Mouse (Mus musculus): Measurements from ENCODE around the gene A4gnt. TPM values are rescaled to one million over a fixed set of nuclear protein-coding genes. Genes with fewer than 3 reads are reported as not detected.

The A4gnt gene
- polyA plus RNA-seq (2012; rRNA removed), result not detected in 2 replicates

GRCm38 (mm10) chr9:99612202-99612601, at the start of gene A4gnt:
Gene A4gnt, plus strand, starts transcription at chr9:99612502.
- Histone ChIP-seq H3K4me1 (ENCODE audit: control insufficient read depth, insufficient read depth, low read length) (no peaks in the 10 kb centered on the region), H3K36me3 (ENCODE audit: control insufficient read depth, insufficient read depth, low read length) (no peaks in the 10 kb centered on the region), H3K27me3 (ENCODE audit: control insufficient read depth, insufficient read depth, low read length) (no peaks in the 10 kb centered on the region), H3K27ac (ENCODE audit: control insufficient read depth, insufficient read depth, low read depth, low read length) (no peak within 1 kb of the TSS), H3K4me3 (ENCODE audit: control insufficient read depth, low read depth, low read length) (no peak within 1 kb of the TSS)
- TF ChIP-seq POLR2A (IDR thresholded peaks at IDR 0.05; ENCODE audit: control insufficient read depth, low read depth, low read length) (no peak), CTCF (IDR thresholded peaks at IDR 0.05; ENCODE audit: control insufficient read depth, insufficient read depth, insufficient replicate concordance, low read depth, low read length) (no peak)

DNA sequence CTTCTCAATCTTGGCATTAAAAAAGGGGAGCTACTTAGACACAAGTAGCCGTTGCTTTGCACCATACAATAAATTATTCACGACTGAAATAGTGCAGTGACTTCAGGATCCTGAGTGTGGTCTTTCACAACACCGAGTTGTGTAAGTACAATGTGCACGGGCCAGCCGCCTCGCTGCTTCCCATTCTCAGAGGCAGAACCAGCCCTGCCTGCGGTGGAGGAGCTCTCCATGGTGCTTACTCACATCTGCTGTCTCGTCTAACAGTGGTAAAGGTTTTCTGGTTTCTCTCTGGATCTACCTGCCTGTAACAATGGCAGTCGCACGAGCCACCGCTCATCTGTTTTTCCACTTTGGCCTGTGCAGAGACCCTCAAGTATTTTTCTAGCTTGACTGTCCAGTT, 48.6 kb upstream of the A4gnt start:
- no peak overlapping the region for H3K4me3 ChIP-seq (ENCODE audit: control insufficient read depth, low read depth, low read length)
- H3K4me1 ChIP-seq (ENCODE audit: control insufficient read depth, insufficient read depth, low read length), result peaks cover 3% of the 10 kb centered on the region
- H3K27me3 ChIP-seq (ENCODE audit: control insufficient read depth, insufficient read depth, low read length), result no peaks in the 10 kb centered on the region
- H3K36me3 ChIP-seq (ENCODE audit: control insufficient read depth, insufficient read depth, low read length), result no peaks in the 10 kb centered on the region
- H3K27ac ChIP-seq (ENCODE audit: control insufficient read depth, insufficient read depth, low read depth, low read length), result no peak overlapping the region
- no peak for TF ChIP-seq CTCF (IDR thresholded peaks at IDR 0.05; ENCODE audit: control insufficient read depth, insufficient read depth, insufficient replicate concordance, low read depth, low read length)
- no peak for TF ChIP-seq POLR2A (IDR thresholded peaks at IDR 0.05; ENCODE audit: control insufficient read depth, low read depth, low read length)

DNA sequence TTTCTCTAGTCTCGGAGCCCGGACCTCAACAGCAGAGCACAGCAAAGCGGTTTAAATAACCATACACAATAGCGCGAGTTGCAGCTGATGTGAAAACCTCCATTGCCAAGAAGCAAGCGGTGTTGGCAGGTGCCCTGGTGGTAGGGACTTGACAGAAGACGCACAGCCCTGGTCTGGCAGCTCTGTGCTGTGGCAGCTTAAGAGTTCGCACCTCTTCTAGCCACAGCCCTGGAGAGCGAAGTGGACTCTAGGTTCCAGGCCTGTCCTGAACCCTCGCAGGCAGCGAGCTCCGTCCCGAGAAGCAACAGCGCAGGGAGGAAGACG, 44.3 kb upstream of the A4gnt start:
- H3K27ac ChIP-seq (ENCODE audit: control insufficient read depth, insufficient read depth, low read depth, low read length), result peak overlapping the region; percentile 95
- TF ChIP-seq CTCF (IDR thresholded peaks at IDR 0.05; ENCODE audit: control insufficient read depth, insufficient read depth, insufficient replicate concordance, low read depth, low read length) (no peak), POLR2A (IDR thresholded peaks at IDR 0.05; ENCODE audit: control insufficient read depth, low read depth, low read length) (no peak)

DNA sequence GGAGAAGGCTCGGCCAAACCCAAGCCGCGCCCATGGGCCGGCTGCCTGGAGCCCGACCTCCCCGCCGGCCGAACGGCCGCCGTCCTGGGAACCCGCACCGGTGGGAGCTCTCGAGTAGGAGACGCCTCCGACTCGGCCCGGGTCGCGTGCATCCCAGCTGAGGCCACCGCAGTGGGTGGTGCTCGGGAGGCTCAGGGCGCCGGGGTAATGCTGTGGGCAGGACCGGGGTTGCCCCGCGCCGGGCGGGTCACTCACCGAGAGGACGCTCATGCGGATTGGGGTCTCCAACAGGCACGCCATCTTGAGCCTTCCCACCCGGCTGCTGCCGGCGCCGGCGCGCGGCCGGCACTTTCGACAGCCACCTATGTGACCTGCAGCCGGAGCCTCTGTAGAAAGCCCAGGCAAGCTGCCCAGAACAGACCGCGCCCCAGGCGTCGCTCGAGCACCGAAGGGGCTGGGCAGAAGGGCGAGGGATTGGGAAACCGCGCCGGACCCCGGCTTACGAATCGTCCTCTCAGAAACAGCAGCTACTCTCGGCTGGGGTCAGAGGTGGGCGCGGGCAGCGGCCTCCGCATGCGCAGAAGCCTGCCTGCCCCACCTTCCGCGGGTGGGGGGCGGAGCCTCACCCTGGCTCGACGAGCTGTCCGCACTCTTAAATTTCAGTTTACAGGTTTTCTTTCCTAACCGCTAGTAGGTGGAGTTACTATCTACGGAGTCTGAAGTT, 43.8 kb upstream of the A4gnt start, which contains the start of gene Armc8:
TSS of gene Armc8 (minus strand) at position 553 of the 724 bp plus-strand sequence.
- Histone ChIP-seq H3K27ac (ENCODE audit: control insufficient read depth, insufficient read depth, low read depth, low read length) (peak within 1 kb of the TSS; percentile 95), H3K27me3 (ENCODE audit: control insufficient read depth, insufficient read depth, low read length) (no peaks in the 10 kb centered on the region), H3K4me1 (ENCODE audit: control insufficient read depth, insufficient read depth, low read length) (peaks cover 3% of the 10 kb centered on the region), H3K36me3 (ENCODE audit: control insufficient read depth, insufficient read depth, low read length) (no peaks in the 10 kb centered on the region), H3K4me3 (ENCODE audit: control insufficient read depth, low read depth, low read length) (peak within 1 kb of the TSS; percentile 91)
- TF ChIP-seq POLR2A (IDR thresholded peaks at IDR 0.05; ENCODE audit: control insufficient read depth, low read depth, low read length) (peak; percentile 72), CTCF (IDR thresholded peaks at IDR 0.05; ENCODE audit: control insufficient read depth, insufficient read depth, insufficient replicate concordance, low read depth, low read length) (no peak)

More for the DNA sequence above, 44.3 kb upstream of the A4gnt start:
- peak overlapping the region; percentile 91 for H3K4me3 ChIP-seq (ENCODE audit: control insufficient read depth, low read depth, low read length)
- H3K27me3 ChIP-seq (ENCODE audit: control insufficient read depth, insufficient read depth, low read length), result no peaks in the 10 kb centered on the region
- H3K36me3 ChIP-seq (ENCODE audit: control insufficient read depth, insufficient read depth, low read length), result no peaks in the 10 kb centered on the region
- peaks cover 3% of the 10 kb centered on the region for H3K4me1 ChIP-seq (ENCODE audit: control insufficient read depth, insufficient read depth, low read length)

GRCm38 (mm10) chr9:99569071-99569397, 43.3 kb upstream of the A4gnt start:
- no peak for TF ChIP-seq CTCF (IDR thresholded peaks at IDR 0.05; ENCODE audit: control insufficient read depth, insufficient read depth, insufficient replicate concordance, low read depth, low read length)
- no peak for TF ChIP-seq POLR2A (IDR thresholded peaks at IDR 0.05; ENCODE audit: control insufficient read depth, low read depth, low read length)
- Histone ChIP-seq H3K36me3 (ENCODE audit: control insufficient read depth, insufficient read depth, low read length) (no peaks in the 10 kb centered on the region), H3K4me3 (ENCODE audit: control insufficient read depth, low read depth, low read length) (peak overlapping the region; percentile 91), H3K4me1 (ENCODE audit: control insufficient read depth, insufficient read depth, low read length) (peaks cover 3% of the 10 kb centered on the region), H3K27ac (ENCODE audit: control insufficient read depth, insufficient read depth, low read depth, low read length) (peak overlapping the region; percentile 68; the same call in 1 of the 2 replicates), H3K27me3 (ENCODE audit: control insufficient read depth, insufficient read depth, low read length) (no peaks in the 10 kb centered on the region)

GRCm38 (mm10) chr9:99575677-99576480, 36.4 kb upstream of the A4gnt start, which contains the start of gene Dbr1:
Gene Dbr1, plus strand, starts transcription at chr9:99575799.
- Histone ChIP-seq H3K4me3 (ENCODE audit: control insufficient read depth, low read depth, low read length) (peak within 1 kb of the TSS; percentile 91), H3K36me3 (ENCODE audit: control insufficient read depth, insufficient read depth, low read length) (0 out of 2 replicates have a peak, but pooled peaks cover 1% of the 10 kb centered on the region), H3K27me3 (ENCODE audit: control insufficient read depth, insufficient read depth, low read length) (no peaks in the 10 kb centered on the region), H3K4me1 (ENCODE audit: control insufficient read depth, insufficient read depth, low read length) (no peaks in the 10 kb centered on the region; the same call in 1 of the 2 replicates), H3K27ac (ENCODE audit: control insufficient read depth, insufficient read depth, low read depth, low read length) (peak within 1 kb of the TSS; percentile 90)
- TF ChIP-seq POLR2A (IDR thresholded peaks at IDR 0.05; ENCODE audit: control insufficient read depth, low read depth, low read length) (peak; percentile 73), CTCF (IDR thresholded peaks at IDR 0.05; ENCODE audit: control insufficient read depth, insufficient read depth, insufficient replicate concordance, low read depth, low read length) (no peak)

DNA sequence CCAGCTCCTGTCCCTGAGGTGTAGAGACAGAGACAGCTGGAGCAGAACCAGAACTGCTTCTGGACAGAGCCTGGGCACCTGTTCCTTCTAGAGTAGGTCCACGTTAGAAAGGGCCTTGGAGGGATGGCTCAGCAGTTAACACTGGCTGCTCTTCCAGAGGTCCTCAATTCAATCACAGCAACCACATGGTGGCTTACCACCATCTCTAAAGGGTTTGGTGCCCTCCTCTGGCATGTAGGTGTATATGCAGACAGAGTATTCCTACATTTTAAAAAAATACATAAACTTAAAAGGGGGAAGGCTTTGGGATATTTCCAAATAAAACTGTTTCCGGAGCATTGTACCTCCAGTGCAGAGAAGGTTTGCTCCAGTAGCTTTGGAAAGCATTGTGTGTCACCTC, 31.6 kb upstream of the A4gnt start:
- peaks cover 3% of the 10 kb centered on the region; the same call in 1 of the 2 replicates for H3K36me3 ChIP-seq (ENCODE audit: control insufficient read depth, insufficient read depth, low read length)
- TF ChIP-seq CTCF (IDR thresholded peaks at IDR 0.05; ENCODE audit: control insufficient read depth, insufficient read depth, insufficient replicate concordance, low read depth, low read length) (no peak), POLR2A (IDR thresholded peaks at IDR 0.05; ENCODE audit: control insufficient read depth, low read depth, low read length) (no peak)
- no peak overlapping the region for H3K27ac ChIP-seq (ENCODE audit: control insufficient read depth, insufficient read depth, low read depth, low read length)

More for the DNA sequence above, 31.6 kb upstream of the A4gnt start:
- H3K4me1 ChIP-seq (ENCODE audit: control insufficient read depth, insufficient read depth, low read length), result no peaks in the 10 kb centered on the region; the same call in 1 of the 2 replicates
- H3K4me3 ChIP-seq (ENCODE audit: control insufficient read depth, low read depth, low read length), result no peak overlapping the region
- no peaks in the 10 kb centered on the region for H3K27me3 ChIP-seq (ENCODE audit: control insufficient read depth, insufficient read depth, low read length)

Data from testis, adult 2 months (tissue).